In genomic region chr10:62980039-62980954, GRCm38 (mm10) we compare ENCODE assay signal across 8 mouse cellular contexts. TPM values are rescaled to one million over a fixed set of nuclear protein-coding genes. Genes with fewer than 3 reads are reported as not detected.
DNase-seq lines count a peak whose midpoint lies in the region; ATAC-seq lines count a peak whose summit lies in the region.

TSS of gene Rufy2 (plus strand) at chr10:62980223.

- peaks cover 21% of the 10 kb centered on the region for H3K36me3 ChIP-seq in hindbrain, embryonic 15.5 days

- H3K4me3 ChIP-seq in hindbrain, embryonic 15.5 days: peak within 1 kb of the TSS; percentile 99

- ATAC-seq in hindbrain, embryonic 15.5 days (ENCODE audit: low FRiP score, low read depth): peak; percentile 93

- H3K4me1 ChIP-seq in hindbrain, embryonic 15.5 days (replicated peaks): peaks cover 8% of the 10 kb centered on the region

- H3K27me3 ChIP-seq in hindbrain, embryonic 15.5 days: no peaks in the 10 kb centered on the region

- H3K4me2 ChIP-seq in hindbrain, embryonic 15.5 days: peak within 1 kb of the TSS; percentile 54

- H3K9ac ChIP-seq in hindbrain, embryonic 15.5 days: peak within 1 kb of the TSS; percentile 93

- H3K9me3 ChIP-seq in hindbrain, embryonic 15.5 days: no peaks in the 10 kb centered on the region

- peak within 1 kb of the TSS; percentile 89 for H3K27ac ChIP-seq in hindbrain, embryonic 15.5 days (replicated peaks)

- WGBS in hindbrain, embryonic 15.5 days: under 1% methylated on average over 69 of the region's 77 CpGs

- DNase-seq in WW6 (ENCODE audit: low read depth, low spot score): peak; percentile 34
- peak; percentile 97 to 98 for DNase-seq in cerebellum, postnatal 36 days
- DNase-seq in frontal cortex, postnatal 36 days (ENCODE audit: low spot score in 2 of 2): peak; percentile 89 to 91
- peak; percentile 76 for DNase-seq in left cerebral cortex, adult 11 months (ENCODE audit: low spot score)
- peak; percentile 88 for DNase-seq in lung, postnatal 36 days
- peak; percentile 89 for DNase-seq in retina, embryonic 14.5 days (ENCODE audit: low spot score)
- DNase-seq in thymus, postnatal 36 days: peak; percentile 80 to 84

RNA-seq across cellular contexts. Expression of gene Rufy2, which starts in this region (rescaled TPM):
- 58.5 and 61.9 TPM in 2 replicates for polyA plus RNA-seq in hindbrain, embryonic 15.5 days (2015; fragmentation: Nextera tagmentation; extraction: Ambion mirVana)

Comparison
In these comparisons a context has a peak if more than half of its experiments do, and no peak if none do; other contexts are left out.
1. Peak in every context shown above with its lines: DNase-seq, ATAC-seq, H3K4me3 ChIP-seq and H3K27ac ChIP-seq.
2. DNase-seq: peak in every context shown above with its lines; median percentile 98 in cerebellum, postnatal 36 days; 90 in frontal cortex, postnatal 36 days; 89 in retina, embryonic 14.5 days; 88 in lung, postnatal 36 days; 82 in thymus, postnatal 36 days; 76 in left cerebral cortex, adult 11 months; 34 in WW6.